Mouse (Mus musculus) MEL (cell line): ENCODE results near the gene Nacad. TPM values are rescaled to one million over a fixed set of nuclear protein-coding genes. Genes with fewer than 3 reads are reported as not detected.

Experiments used
- DNase-seq: peaks from one replicate; pipeline ENCODE4 v3.0.0; 2011; ENCODE audit warnings: low read depth, low spot score
- H3K27ac ChIP-seq: 2 replicates; pipeline ENCODE4 v1.5.1; 2012; ENCODE audit warnings: low read depth, mild to moderate bottlenecking, control low read depth, low read length, moderate library complexity; ENCODE audit not compliant: control insufficient read depth
- H3K27me3 ChIP-seq, 2 experiments: fragments of 150-350 bp in 1 of 2; sonication (generic) in 1 of 2; 2 replicates each; pipeline ENCODE4 v1.6.1; 2012; ENCODE audit warnings: low read length in 2 of 2, mild to moderate bottlenecking in 2 of 2, improper control_type of control experiment in 1 of 2, moderate library complexity in 1 of 2; ENCODE audit not compliant: insufficient read depth in 2 of 2, control insufficient read depth in 1 of 2
- H3K36me3 ChIP-seq, 2 experiments: 2 replicates each; pipeline ENCODE4 v1.6.1; 2012 to 2014; ENCODE audit warnings: low read length in 2 of 2, improper control_type of control experiment in 1 of 2, inconsistent platforms in 1 of 2, mild to moderate bottlenecking in 1 of 2; ENCODE audit not compliant: insufficient read depth in 2 of 2, control insufficient read depth in 1 of 2
- H3K4me1 ChIP-seq, 2 experiments: fragments of 150-350 bp in 1 of 2; sonication (generic) in 1 of 2; 2 replicates each; pipeline ENCODE4 v1.6.1; 2012; ENCODE audit warnings: low read length in 2 of 2, improper control_type of control experiment in 1 of 2, mild to moderate bottlenecking in 1 of 2; ENCODE audit not compliant: insufficient read depth in 2 of 2, control insufficient read depth in 1 of 2
- H3K4me3 ChIP-seq, 2 experiments: fragments of 150-350 bp in 1 of 2; sonication (generic) in 1 of 2; 2 replicates each; pipeline ENCODE4 v1.5.1; 2012; ENCODE audit warnings: low read depth in 2 of 2, low read length in 2 of 2, mild to moderate bottlenecking in 2 of 2, moderate library complexity in 2 of 2, control low read depth in 1 of 2, improper control_type of control experiment in 1 of 2; ENCODE audit not compliant: control insufficient read depth in 1 of 2, insufficient read depth in 1 of 2
- H3K79me2 ChIP-seq: 2 replicates; pipeline ENCODE4 v1.6.1; 2012; ENCODE audit warnings: mild to moderate bottlenecking, low read length, moderate library complexity; ENCODE audit not compliant: control insufficient read depth, poor library complexity, insufficient read depth
- H3K9ac ChIP-seq: 2 replicates; pipeline ENCODE4 v1.6.1; 2012; ENCODE audit warnings: low read depth, mild to moderate bottlenecking, control low read depth, low read length, moderate library complexity; ENCODE audit not compliant: control insufficient read depth, poor library complexity, severe bottlenecking
- H3K9me3 ChIP-seq: fragments of 150-350 bp; sonication (generic); replicated peaks from 2 replicates; pipeline ENCODE4 v1.6.1; 2012; ENCODE audit warnings: mild to moderate bottlenecking, low read length, improper control_type of control experiment, moderate library complexity; ENCODE audit not compliant: insufficient read depth
- BHLHE40 ChIP-seq: IDR thresholded peaks from 2 replicates; pipeline ENCODE4 v1.6.1; 2012; ENCODE audit warnings: low read depth, mild to moderate bottlenecking, inconsistent platforms, low read length, improper control_type of control experiment, borderline replicate concordance
- CHD1 ChIP-seq: IDR thresholded peaks from 2 replicates; pipeline ENCODE4 v1.6.1; 2012; ENCODE audit warnings: low read depth, mild to moderate bottlenecking, inconsistent platforms, low read length, improper control_type of control experiment
- CHD2 ChIP-seq: IDR thresholded peaks from 2 replicates; pipeline ENCODE4 v1.6.1; 2011; ENCODE audit warnings: low read length, improper control_type of control experiment
- CTCF ChIP-seq, 3 experiments: IDR thresholded peaks in 2 of 3; conservative IDR thresholded peaks in 1 of 3; 2 replicates each; pipeline ENCODE4 v1.5.1; 2011 to 2012; ENCODE audit warnings: low read length in 3 of 3, low read depth in 2 of 3, mild to moderate bottlenecking in 2 of 3, improper control_type of control experiment in 1 of 3, inconsistent platforms in 1 of 3, mixed read lengths in 1 of 3, moderate library complexity in 1 of 3; ENCODE audit not compliant: control insufficient read depth in 1 of 3, insufficient read depth in 1 of 3, poor library complexity in 1 of 3, severe bottlenecking in 1 of 3
- ELF1 ChIP-seq: IDR thresholded peaks from 2 replicates; pipeline ENCODE4 v1.6.1; 2014; ENCODE audit warnings: low read depth, mild to moderate bottlenecking, inconsistent platforms, low read length, improper control_type of control experiment, moderate library complexity
- EP300 ChIP-seq, 2 experiments: IDR thresholded peaks; 2 replicates each; pipeline ENCODE4 v1.6.1; 2011; ENCODE audit warnings: improper control_type of control experiment in 2 of 2, low read length in 2 of 2, low read depth in 1 of 2, mild to moderate bottlenecking in 1 of 2
- ETS1 ChIP-seq: IDR thresholded peaks from 2 replicates; pipeline ENCODE4 v1.6.1; 2012; ENCODE audit warnings: low read depth, mild to moderate bottlenecking, inconsistent platforms, low read length, improper control_type of control experiment, moderate library complexity
- GATA1 ChIP-seq: IDR thresholded peaks from 2 replicates; pipeline ENCODE4 v1.6.1; 2011; ENCODE audit warnings: low read depth, low read length, improper control_type of control experiment
- JUND ChIP-seq: IDR thresholded peaks from 2 replicates; pipeline ENCODE4 v1.6.1; 2011; ENCODE audit warnings: low read depth, mild to moderate bottlenecking, improper control_type of control experiment, low read length
- KAT2A ChIP-seq: conservative IDR thresholded peaks from 2 replicates; pipeline ENCODE4 v1.6.1; 2012; ENCODE audit warnings: low read depth, low read length, improper control_type of control experiment, inconsistent platforms
- MAX ChIP-seq: IDR thresholded peaks from 2 replicates; pipeline ENCODE4 v1.6.1; 2011; ENCODE audit warnings: low read length, improper control_type of control experiment
- MXI1 ChIP-seq: IDR thresholded peaks from 2 replicates; pipeline ENCODE4 v1.6.1; 2011; ENCODE audit warnings: mild to moderate bottlenecking, low read depth, low read length, improper control_type of control experiment
- MYB ChIP-seq: IDR thresholded peaks from 2 replicates; pipeline ENCODE4 v1.6.1; 2011; ENCODE audit warnings: mild to moderate bottlenecking, low read depth, low read length, improper control_type of control experiment
- MYC ChIP-seq: IDR thresholded peaks from 2 replicates; pipeline ENCODE4 v1.6.1; 2011; ENCODE audit warnings: low read depth, mild to moderate bottlenecking, low read length, improper control_type of control experiment, moderate library complexity
- NRF1 ChIP-seq: IDR thresholded peaks from 2 replicates; pipeline ENCODE4 v1.6.1; 2014; ENCODE audit warnings: low read depth, mild to moderate bottlenecking, inconsistent platforms, low read length, improper control_type of control experiment, moderate library complexity; ENCODE audit not compliant: poor library complexity, insufficient read depth, severe bottlenecking
- POLR2A ChIP-seq, 2 experiments: IDR thresholded peaks; 2 replicates each; pipeline ENCODE4 v1.6.1; 2011 to 2012; ENCODE audit warnings: low read length in 2 of 2, mild to moderate bottlenecking in 2 of 2, control low read depth in 1 of 2, improper control_type of control experiment in 1 of 2, low read depth in 1 of 2, moderate library complexity in 1 of 2; ENCODE audit not compliant: control insufficient read depth in 1 of 2, insufficient read depth in 1 of 2, poor library complexity in 1 of 2
- POLR2AphosphoS2 ChIP-seq: IDR thresholded peaks from 2 replicates; pipeline ENCODE4 v1.6.1; 2011; ENCODE audit warnings: low read length, improper control_type of control experiment
- POLR2AphosphoS5 ChIP-seq: IDR thresholded peaks from 2 replicates; pipeline ENCODE4 v1.6.1; 2012; ENCODE audit warnings: low read depth, borderline replicate concordance, mild to moderate bottlenecking, inconsistent platforms, low read length, moderate library complexity, mixed read lengths
- RAD21 ChIP-seq: IDR thresholded peaks from 2 replicates; pipeline ENCODE4 v1.6.1; 2011; ENCODE audit warnings: mild to moderate bottlenecking, low read depth, low read length, improper control_type of control experiment
- RCOR1 ChIP-seq: IDR thresholded peaks from 2 replicates; pipeline ENCODE4 v1.6.1; 2012; ENCODE audit warnings: low read depth, mild to moderate bottlenecking, inconsistent platforms, low read length, improper control_type of control experiment
- SMC3 ChIP-seq: IDR thresholded peaks from 2 replicates; pipeline ENCODE4 v1.6.1; 2011; ENCODE audit warnings: low read depth, low read length, improper control_type of control experiment
- TBP ChIP-seq: IDR thresholded peaks from 2 replicates; pipeline ENCODE4 v1.8.0; 2011; ENCODE audit warnings: low read depth, low read length, improper control_type of control experiment
- TCF12 ChIP-seq: IDR thresholded peaks from 2 replicates; pipeline ENCODE4 v1.6.1; 2014; ENCODE audit warnings: low read depth, mild to moderate bottlenecking, inconsistent platforms, low read length, improper control_type of control experiment, moderate library complexity
- UBTF ChIP-seq: IDR thresholded peaks from 2 replicates; pipeline ENCODE4 v1.6.1; 2012; ENCODE audit warnings: low read depth, mild to moderate bottlenecking, inconsistent platforms, low read length, improper control_type of control experiment, moderate library complexity, borderline replicate concordance; ENCODE audit not compliant: insufficient read depth
- ZMIZ1 ChIP-seq: IDR thresholded peaks from 2 replicates; pipeline ENCODE4 v1.6.1; 2012; ENCODE audit warnings: low read depth, mild to moderate bottlenecking, inconsistent platforms, low read length, improper control_type of control experiment, moderate library complexity
- ZNF384 ChIP-seq: IDR thresholded peaks from 2 replicates; pipeline ENCODE4 v1.6.1; 2012; ENCODE audit warnings: low read depth, mild to moderate bottlenecking, inconsistent platforms, low read length, improper control_type of control experiment
- polyA plus RNA-seq, 2 experiments: library from polyadenylated mRNA; stranded (reverse) in 1 of 2; unstranded in 1 of 2; fragments of >175 nt in 1 of 2; fragments of >200 nt in 1 of 2; gene quantifications; 2 replicates each; pipeline versions ENCODE4 v1.2.1 to v1.2.4; 2012; ENCODE audit warnings: low replicate concordance in 2 of 2, low read depth in 1 of 2; ENCODE audit not compliant: insufficient read length in 2 of 2, insufficient read depth in 1 of 2, missing spikeins in 1 of 2
- total RNA-seq: library from RNA; depleted of rRNA; stranded (reverse); fragments of 300-350 nt; gene quantifications from 2 replicates; pipeline ENCODE4 v1.2.3, GENCODE M21; 2012

Nacad gene
- total and polyA plus RNA-seq, 3 experiments: 0.12 to 0.32 TPM; not detected in 1

DNA sequence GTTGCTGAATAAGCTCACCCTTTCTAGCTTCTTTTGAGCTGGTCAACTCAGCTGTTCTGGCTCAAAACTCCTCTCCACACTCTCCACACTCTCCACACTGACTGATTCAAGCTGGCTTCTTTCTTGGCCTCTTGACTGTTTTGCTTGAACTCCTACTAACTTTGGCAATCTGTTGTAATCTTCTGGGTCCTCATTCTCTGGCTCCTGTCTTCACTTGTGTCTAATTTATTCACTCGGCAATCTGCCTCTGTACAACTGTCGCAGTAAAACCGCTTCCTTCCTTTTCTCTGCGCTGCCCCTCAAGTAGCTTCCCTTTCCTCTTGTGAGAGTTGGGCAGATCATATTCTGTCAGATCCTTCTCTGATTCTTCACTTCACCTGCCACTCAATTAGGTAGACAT is 21.9 kb upstream of the Nacad start (continued):
- TF ChIP-seq ZMIZ1 (no peak; the same call in 1 of the 2 replicates), POLR2A (IDR thresholded peaks at IDR 0.05; ENCODE audit: control insufficient read depth in 1 of 2, insufficient read depth in 1 of 2, low read depth in 1 of 2, low read length in 2 of 2, poor library complexity in 1 of 2) (peak; percentile 12 to 91; a peak in 2 of 4 replicates), ELF1 (peak; percentile 73; the same call in 1 of the 2 replicates)
- TF ChIP-seq, all 39 proteins: peak for 25

DNA sequence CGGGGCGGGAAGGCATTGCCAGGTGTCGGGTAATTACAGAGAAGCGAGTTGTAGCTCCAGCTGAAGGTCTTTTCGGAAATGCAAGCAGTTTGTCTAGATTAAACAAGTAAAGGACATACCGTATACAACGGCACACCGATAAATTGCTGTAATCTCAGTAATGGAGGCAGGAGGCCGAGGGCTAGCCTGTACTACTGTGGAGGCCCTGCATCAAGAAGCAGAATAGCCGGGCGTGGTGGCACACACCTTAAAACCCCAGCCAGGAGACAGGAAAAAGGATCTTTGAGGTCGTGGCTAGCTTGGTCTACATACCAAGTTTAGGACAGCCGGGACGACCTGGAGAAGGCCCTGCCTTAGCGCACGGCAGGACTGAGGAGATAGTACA is 20.5 kb upstream of the Nacad start:
- peak overlapping the region; percentile 99 for H3K27ac ChIP-seq
- H3K9me3 ChIP-seq: no peaks in the 10 kb centered on the region
- TF ChIP-seq TCF12 (0 out of 2 replicates have a peak, but pooled peaks have one; percentile 24), BHLHE40 (no peak), POLR2AphosphoS2 (no peak), ZNF384 (no peak), POLR2AphosphoS5 (no peak), MXI1 (no peak), MAX (no peak), NRF1 (no peak), RAD21 (no peak), UBTF (no peak), ETS1 (no peak), GATA1 (no peak), TBP (no peak), EP300 (IDR thresholded peaks at IDR 0.05; ENCODE audit: low read depth in 1 of 2, low read length in 2 of 2) (no peak), ZMIZ1 (no peak), POLR2A (IDR thresholded peaks at IDR 0.05; ENCODE audit: control insufficient read depth in 1 of 2, insufficient read depth in 1 of 2, low read depth in 1 of 2, low read length in 2 of 2, poor library complexity in 1 of 2) (peak in 1 of 2 experiments; percentile 49; a peak in 1 of 4 replicates), CHD2 (no peak), RCOR1 (no peak), CTCF (IDR thresholded peaks at IDR 0.05 in 2 of 3, conservative IDR thresholded peaks at IDR 0.05 in 1 of 3; ENCODE audit: control insufficient read depth in 1 of 3, insufficient read depth in 1 of 3, low read depth in 2 of 3, low read length in 3 of 3, poor library complexity in 1 of 3, severe bottlenecking in 1 of 3) (no peak), MYC (no peak), JUND (no peak), SMC3 (no peak), CHD1 (peak; percentile 10; the same call in 1 of the 2 replicates), ELF1 (no peak), MYB (0 out of 2 replicates have a peak, but pooled peaks have one; percentile 36), KAT2A (0 out of 2 replicates have a peak, but pooled peaks have one; percentile 26)
- H3K79me2 ChIP-seq: peaks cover 48% of the 10 kb centered on the region
- DNase-seq: no peak
- peaks cover 11 to 33% of the 10 kb centered on the region in 2 experiments for H3K4me1 ChIP-seq
- H3K9ac ChIP-seq: peak overlapping the region; percentile 92
- H3K36me3 ChIP-seq: peaks cover 21 to 34% of the 10 kb centered on the region in 2 experiments
- H3K27me3 ChIP-seq: no peaks in the 10 kb centered on the region
- peak overlapping the region; percentile 83 to 92 for H3K4me3 ChIP-seq
